Mouse (Mus musculus): ENCODE measurements at regions not wholly inside any gene's neighbourhood (a gene's known extent, or its start where the extent isn't known, plus 50 kb on each side); places are given as distances from the start of the nearest gene placed in this dataset.

GRCm38 (mm10) chr1:57272593-57272992, 104.8 kb upstream of the 1700066M21Rik start:
- DNase-seq (ENCODE audit: low spot score): no peak

- DNase-seq (ENCODE audit: low spot score): no peak
These were observed 95.9 kb upstream of the 1700066M21Rik start for GRCm38 (mm10) chr1:57281549-57281948.

- no peak for DNase-seq (ENCODE audit: low spot score)
These were observed 81.2 kb upstream of the 1700066M21Rik start for GRCm38 (mm10) chr1:57296186-57296585.

GRCm38 (mm10) chr1:57298557-57298956, 78.9 kb upstream of the 1700066M21Rik start:
- no peak for DNase-seq (ENCODE audit: low spot score)

- DNase-seq (ENCODE audit: low spot score): no peak
These were observed 76.0 kb upstream of the 1700066M21Rik start for GRCm38 (mm10) chr1:57301260-57301979.

- DNase-seq (ENCODE audit: low spot score): no peak
These were observed 75.5 kb upstream of the 1700066M21Rik start for GRCm38 (mm10) chr1:57301980-57302331.

- no peak for DNase-seq (ENCODE audit: low spot score)
These were observed 72.7 kb upstream of the 1700066M21Rik start for GRCm38 (mm10) chr1:57304757-57305156.

- no peak for DNase-seq (ENCODE audit: low spot score)
These were observed 54.9 kb upstream of the 1700066M21Rik start for GRCm38 (mm10) chr1:57322535-57322934.

GRCm38 (mm10) chr1:57323118-57323517, 54.3 kb upstream of the 1700066M21Rik start:
- DNase-seq (ENCODE audit: low spot score): no peak

GRCm38 (mm10) chr1:57325585-57326165, 51.7 kb upstream of the 1700066M21Rik start:
- DNase-seq (ENCODE audit: low spot score): no peak

Data from urinary bladder, postnatal 25 days (tissue).